Mouse (Mus musculus) c-Kit-negative CD71-positive TER-119-positive erythroid progenitor cells, embryonic 14.5 days (primary cell): ENCODE results near the gene Gskip.

ENCODE experiments used
- DNase-seq: peaks from one replicate; pipeline ENCODE4 v3.0.0-alpha.2; 2013; ENCODE audit warnings: low read depth, low spot score

Gskip gene

DNA sequence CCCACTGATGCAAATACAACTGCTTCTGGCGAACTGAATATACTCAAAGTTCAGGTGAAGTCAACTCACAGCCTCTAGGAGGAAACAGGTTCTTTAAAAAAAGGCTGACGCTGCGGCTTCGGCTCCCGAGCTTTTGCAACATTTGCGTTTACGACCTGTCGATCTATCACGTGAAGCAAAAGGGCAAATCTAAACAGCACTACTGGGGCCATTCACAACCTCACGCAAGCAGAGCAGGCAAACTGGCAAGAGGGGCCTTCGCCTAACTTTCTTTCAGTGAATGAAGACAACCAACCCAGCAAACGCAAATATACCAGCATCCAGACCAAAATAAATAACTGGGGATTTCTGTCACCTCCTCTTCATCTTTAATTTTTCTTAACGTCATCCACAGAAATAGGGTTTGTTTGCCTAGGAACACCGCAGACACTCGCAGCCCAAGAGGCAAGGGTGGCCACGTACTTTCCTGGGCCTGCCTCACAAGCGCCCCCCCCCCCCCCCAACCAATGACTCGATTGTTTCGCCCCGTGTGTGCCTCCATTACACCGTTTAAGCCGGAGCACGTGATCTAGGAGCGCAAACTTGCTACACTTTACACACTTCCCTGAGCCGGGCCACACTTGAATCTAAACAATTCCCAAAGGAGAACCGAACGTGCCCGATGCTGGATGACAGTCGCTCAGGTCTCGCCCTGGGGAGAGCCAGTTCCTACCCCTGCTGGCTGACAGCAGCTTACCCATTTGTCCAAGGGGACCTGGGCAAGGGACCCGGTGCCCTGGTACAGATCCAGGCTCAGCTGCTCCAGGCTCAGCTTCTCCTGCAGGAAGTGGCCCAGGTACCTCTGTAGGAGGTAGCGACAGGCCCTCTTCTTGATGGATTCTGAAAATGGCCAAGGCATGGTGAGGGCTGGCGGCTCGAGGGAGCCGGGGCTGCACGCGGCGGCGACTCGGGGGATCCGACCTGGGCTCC, at the start of gene Gskip:
Gskip (plus strand) TSS at position 897 of the 969 bp plus-strand sequence.
- peak; percentile 47 for DNase-seq

DNA sequence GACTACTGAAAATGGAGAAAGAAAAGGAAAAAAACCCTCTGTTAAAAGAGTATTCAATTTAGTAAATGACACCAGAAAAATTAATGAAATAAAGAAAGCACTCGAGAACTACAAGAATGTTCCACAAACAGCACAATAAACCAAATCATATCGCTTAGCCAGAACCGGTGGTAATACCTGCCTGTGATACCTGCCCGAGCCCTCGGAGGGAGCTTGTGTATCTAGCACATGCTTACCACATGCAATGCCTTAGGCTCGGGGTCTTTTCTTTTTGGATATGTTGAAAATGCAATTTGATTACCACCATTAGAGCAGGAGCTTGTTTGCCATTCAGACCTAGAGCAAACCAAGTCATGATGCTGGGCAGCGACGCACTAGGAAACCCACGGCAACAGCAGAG, 48.1 kb upstream of the Gskip start:
- DNase-seq: no peak

DNA sequence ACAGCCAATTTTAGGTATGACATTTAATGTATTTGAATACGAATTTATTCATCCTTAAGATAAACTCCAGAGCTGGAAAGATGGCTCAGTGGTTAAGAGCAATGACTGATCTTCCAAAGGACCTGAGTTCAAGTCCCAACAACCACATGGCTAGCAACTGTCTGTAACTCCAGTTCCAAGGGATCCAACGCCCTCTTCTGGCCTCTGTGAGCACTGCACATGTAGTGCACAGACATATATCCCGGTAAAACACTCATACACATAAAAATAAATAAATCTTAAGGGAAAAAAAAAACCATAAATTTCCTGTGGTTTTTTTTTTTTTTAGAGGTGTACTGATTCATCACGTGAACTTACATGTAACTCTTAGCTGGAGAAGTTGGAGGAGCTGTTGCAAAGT, 47.1 kb upstream of the Gskip start:
- no peak for DNase-seq

DNA sequence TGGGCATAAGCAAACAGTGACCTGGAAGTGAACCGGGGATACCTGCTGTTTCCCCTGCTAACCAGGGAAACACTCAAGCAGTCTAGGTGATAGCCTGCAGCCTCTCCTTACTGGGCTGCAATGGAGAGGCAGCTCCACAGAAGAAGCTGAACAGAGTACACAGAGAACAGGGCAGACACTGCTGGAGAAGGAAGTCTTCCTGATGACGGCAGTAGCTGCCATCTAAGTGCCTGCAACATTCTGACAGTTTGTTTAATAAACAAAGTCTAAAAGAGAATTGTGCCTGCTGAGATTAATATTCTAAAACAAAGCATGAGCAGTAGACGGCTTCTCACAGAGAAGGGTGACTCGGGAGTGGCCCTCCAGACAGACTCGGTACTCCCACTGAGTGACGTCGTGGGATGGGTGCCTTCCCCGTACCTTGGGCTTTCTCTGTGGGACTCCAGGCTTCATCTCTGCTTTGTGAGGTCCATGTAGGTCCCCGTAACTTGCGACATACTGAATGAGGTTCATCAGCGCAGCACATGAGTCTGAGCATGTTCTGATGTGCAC, 41.8 kb upstream of the Gskip start:
- DNase-seq: no peak

DNA sequence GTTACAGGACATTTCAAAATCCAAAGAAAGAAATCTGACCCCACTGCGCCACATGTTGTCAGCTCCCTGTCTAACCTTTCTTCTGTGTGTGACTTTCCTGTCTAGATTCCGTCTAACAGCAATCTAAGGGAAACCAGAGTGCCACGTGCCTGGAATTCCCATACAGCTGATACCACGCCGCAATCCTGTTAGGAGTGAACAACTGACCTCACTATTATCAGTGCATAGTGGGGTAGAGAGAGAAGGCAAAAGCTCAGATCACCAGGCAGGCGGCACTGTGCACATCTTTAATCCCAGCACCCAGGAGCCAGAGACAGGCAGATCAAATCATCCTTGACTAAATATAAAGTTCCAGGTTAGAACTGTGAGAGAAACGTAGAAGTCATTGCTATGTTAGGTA, 28.8 kb upstream of the Gskip start:
- no peak for DNase-seq

DNA sequence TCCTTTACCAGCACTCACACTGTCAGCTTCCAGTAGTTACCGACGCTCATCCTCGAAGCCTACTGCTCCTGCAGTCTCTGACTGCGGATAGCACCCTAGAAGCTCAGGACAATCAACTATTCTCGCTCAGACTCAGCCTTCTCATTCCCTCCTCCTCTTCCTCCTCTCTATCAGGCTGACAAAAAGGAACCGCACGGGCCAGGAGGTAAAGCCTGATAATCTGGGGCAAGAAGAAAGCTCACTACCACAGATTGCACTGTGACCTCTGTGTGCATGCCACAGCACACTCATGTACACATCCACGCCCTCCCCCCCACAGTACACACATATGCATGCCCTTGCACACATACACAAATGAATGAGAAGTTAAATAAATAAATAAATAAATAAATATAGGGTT, 8.4 kb upstream of the Gskip start:
- no peak for DNase-seq

DNA sequence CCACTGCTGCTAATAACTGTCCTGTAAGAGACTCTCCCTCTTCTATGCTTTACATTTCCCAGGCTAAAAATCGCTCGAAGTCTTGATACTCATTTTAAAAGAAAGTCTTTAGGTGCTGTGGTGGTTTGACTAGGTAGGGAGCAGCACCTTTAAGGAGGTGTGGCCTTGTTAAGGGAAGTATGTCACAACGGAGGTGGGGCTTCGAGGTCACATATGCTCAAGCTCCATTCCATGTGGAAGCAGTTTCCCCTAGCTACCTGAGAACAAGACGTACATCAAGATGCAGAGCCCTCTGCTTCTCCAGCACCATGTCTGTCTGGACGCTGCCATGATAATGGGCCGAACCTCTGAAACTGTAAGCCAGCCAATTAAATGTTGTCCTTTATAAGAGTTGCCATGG, 6.4 kb upstream of the Gskip start:
- DNase-seq: no peak

DNA sequence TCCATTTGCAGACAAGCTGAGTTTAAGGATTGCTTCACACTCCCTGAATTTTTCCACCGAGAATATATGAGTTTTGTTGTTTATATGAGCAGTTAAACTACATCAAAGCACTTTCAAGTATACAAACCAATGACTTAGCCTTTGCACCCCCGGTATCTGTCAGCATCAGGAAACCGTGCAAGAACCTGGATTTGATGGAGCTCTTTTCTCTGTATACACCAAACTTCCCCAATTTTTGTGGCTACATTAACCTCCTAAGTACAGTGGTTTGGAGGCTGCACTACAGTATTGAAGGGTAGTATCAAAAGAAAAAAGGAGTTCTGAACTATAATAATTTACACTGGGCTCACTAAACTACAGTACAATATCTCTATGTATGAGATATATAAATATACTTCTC, 5.9 kb upstream of the Gskip start:
- DNase-seq: no peak

DNA sequence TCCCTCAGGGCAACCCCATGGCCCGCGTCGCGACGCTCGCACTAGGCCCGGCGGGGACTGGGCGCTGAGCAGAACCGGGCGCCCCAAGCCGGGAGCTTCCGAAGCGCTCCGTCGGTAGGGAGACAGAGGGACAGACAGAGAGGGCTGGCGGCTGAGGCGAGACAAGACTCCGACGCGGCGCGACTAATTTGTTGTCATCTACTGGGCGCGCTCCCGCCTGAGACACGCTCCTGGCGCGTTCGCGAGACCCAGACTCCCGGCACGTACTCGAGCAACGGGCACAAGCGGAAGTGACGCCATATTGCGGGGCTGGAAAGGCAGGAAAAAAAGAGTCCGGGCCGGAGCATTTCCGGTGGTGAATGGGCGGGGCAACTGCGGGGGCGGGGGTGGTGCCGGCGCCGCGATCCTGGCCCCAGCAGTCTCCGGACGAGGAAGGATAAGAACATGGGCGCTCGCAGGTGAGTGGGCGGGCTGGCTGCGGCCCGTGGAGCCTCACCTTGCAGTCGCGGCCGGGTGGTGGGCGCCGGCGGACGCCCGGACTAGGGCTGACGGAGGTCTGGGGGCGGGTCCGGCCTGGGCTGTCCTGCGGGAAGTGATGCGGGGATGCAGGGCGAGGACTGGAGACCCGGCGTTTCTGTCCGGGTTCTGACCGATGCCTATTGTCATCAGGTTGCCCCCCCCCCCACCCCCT, 517 bp downstream of the Gskip start, which contains the start of gene Atg2b:
Atg2b (minus strand) TSS at position 211 of the 691 bp plus-strand sequence.
- peak; percentile 94 for DNase-seq

DNA sequence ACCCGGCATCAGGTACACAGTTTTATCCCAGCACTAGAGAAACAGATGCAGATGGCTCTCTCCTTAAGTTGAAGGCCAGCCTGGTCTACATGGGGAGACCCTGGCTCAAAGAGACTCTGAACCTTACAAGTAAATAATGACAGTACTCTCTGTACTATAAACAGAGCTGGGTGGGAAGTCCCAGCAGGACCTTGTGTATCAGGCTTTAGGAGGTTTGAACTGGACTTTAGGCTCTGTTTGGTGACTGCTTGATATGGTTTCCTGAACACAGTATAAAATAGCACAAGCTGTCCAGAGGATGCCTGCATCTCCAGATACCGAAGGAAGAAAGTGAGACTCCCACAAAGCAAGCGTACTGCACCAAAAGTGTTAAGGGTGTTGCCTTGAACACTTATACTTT, 2.2 kb downstream of the Gskip start:
- no peak for DNase-seq

DNA sequence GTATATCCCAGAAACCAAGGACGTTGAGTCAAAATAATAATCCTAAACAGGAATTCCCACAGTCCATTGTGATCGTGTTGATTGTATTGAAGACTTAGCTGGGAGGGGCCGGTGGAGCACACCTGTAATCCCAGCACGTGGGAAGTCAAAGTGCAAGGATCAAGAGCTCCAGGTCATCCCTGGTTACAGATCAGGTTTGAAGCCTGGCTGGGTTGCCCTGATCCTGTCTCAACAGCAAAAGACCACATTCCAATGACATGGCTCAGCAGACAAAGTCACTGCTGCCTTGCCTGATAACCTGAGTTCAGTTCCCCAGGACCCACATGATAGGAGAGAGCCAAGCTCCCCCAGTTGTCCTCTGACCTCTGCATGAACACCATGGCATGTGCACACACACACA, 2.8 kb downstream of the Gskip start:
- DNase-seq: no peak

DNA sequence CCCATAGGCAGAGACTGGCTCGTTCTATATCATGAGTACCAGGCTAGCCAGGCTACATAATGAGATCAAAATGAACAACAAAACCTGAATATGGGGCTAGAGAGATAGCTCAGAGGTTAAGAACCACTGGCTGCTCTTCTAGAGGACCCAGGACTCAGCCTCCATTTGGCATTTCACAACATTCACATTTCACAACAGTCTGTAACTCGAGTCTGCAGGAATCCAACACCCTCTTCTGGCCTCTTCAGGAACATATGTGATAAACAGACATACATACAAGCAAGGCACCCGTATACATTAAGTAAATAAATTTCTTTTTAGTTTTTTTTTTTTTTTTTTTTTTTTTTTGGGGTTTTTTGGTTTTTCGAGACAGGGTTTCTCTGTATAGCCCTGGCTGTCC, 3.9 kb downstream of the Gskip start:
- DNase-seq: no peak

DNA sequence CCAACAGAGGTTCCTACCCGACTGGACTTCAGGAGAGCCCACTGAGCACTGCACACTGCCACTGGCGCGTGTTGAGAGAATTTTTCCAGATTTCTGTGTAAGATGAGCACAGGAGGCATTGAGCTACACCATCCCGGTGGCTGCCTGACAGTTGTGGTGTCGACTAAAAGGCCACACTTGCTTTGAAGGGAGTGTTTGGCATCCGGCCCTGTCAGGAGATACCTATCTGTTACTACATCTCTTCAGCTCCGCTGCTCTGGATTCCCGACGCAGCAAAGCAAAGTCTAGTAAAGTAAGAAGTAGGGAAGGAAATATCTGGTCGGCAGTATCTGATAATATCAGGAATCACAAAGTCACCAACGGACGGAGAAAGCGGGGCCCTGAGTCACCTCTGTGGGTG, 4.8 kb downstream of the Gskip start:
- no peak for DNase-seq

DNA sequence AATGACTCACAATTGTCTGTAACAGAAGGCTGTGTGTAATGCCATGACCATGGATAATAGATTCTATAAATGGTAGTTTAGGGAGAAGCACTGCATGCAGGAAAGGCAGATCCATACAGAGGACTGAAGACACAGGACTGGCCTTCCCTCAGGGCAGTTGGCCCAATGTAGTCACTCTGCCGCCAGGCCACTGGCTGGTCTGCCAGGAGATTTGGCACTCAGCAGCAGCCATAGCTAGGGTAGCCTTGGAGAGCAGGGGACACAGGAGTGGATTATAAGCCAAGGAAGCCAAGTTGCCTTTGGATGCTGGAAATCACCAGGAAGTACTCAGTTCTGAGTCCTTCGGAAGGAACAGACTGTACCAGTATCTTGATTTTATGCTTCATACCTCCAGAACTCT, 9.4 kb downstream of the Gskip start:
- no peak for DNase-seq

DNA sequence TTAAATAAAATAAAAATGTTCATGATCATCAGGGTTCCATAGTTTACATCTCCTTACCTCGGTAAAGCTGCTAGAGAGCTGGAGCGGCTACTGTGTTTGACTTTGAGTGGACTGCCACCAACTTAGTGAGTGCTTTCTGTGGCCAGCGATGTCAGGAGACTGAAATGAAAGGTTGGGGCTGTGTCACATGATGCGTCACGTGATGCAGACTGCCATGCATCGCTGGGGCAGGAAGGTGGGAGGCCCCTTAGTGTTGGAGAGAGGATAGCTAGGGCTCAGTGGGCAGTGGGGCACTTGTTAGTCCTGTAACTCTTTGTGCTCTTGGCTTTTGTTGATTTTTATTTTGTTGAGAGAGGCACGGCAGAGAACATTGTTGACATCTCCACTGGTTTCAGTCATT, 11.2 kb downstream of the Gskip start:
- DNase-seq: no peak

DNA sequence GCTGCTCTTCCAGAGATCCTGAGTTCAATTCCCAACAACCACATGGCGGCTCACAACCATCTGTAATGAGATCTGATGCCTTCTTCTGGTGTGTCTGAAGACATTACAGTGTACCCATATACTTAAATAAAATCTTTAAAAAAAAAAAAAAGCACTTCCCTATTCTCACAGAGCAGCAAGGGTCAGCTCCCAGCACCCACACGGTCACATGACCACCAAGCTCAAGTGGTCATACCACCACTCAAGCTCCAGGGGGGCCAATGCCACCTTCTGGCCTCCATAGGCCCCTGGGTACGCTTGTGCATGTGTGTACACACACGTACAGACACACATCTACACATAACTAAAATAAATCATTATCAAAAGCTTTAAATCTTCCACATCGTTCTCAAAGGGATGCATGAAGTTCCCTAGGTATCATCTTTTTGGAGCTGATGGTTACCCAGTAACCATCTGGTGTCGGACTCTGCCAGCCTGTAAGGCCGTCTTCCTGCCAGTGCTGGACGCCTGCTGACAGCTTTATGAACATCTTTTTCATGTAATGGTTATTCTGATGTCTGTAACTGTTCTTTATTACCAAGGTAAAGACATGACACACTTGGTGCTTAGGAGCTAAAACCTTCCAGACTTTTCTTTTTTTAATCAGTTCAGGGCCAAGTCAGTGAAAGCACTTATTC, 12.6 kb downstream of the Gskip start:
- DNase-seq: no peak

DNA sequence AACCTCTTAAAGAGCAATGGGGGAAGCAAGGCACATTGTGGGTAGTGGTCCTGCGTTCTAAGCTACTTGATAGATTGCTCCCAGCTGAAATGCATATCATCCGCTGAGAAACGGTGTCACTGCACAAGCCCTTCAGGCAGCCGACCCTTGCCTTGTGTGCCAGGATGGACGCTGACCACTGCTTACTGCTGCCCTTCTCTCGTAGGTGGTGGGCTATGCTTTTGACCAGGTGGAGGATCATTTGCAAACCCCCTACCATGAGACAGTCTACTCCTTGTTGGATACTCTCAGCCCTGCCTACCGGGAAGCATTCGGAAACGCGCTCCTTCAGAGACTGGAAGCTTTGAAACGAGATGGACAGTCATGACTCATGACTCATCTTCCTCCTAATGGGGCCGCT, 15.8 kb downstream of the Gskip start:
- no peak for DNase-seq

DNA sequence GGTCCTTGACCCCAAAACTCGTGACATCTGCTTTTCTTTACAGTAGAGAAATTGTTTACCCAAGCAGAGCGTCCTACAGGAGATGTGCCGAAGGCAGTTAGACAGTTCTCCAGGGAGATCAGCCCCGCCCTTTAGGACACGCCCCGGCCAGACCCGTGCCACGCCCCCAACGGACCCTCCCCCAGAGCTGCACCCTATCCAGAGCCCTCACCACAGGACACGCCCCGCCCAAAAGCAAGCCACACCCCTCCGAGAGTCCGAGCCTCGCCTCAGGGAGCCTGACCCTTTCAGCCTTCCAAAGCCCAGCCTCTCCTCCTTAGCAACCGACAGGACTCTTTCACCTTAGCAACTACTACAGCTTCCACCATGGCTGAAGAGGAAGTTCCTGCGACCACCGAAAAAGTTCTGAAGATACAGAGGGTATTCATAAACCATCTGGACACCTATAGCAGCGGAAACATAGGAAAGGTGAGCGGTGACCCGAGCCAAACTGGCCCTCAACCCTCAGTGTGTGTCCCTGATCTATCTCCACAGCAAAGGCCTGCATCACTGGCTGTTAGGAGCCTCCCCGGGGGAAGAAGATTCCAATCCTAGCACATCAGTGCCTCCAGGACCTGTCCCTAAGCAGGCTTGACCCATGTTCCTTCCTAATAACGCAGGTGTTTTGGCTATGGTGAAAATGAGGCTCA, 21.3 kb downstream of the Gskip start, which contains the start of gene Ak7:
Ak7 (plus strand) TSS at position 178 of the 689 bp plus-strand sequence.
- peak; percentile 68 for DNase-seq

DNA sequence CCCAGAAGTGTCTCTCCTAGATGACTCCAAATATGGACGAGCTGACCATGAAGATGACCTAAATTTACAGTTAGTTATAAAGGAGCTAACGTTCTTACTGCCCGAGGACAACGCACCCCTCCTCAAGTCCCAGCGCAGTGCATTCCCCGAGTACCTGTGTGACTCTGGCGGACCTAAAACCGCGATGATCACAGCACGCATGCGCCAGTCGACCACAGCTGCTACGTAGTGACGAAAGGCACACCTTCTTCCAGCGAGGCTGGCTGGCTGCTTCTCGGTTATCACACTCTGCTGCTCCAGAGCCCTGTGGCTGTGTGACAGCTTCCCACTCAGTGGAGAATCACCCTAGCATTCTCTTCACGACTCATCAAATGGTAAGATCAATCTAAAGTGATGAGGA, 34.0 kb downstream of the Gskip start:
- DNase-seq: no peak

DNA sequence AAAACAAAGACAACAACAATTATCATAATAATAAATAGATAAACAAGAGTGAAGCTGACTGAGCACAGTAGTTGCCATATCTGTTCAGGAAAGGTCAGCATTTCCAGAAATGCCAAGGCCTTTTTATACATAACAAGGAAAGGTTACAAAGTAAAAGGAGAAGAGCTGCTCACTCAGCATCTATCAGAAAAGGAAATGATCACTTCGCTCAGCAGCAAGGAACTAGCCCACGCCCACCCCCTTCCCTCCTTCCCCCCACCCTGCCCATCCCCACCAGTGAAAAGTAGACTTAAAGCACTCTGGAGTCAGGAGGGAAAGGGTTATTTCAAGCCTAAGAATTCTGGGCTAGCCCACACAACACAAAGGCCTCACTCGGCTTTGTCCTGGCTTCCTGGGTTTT, 35.6 kb downstream of the Gskip start:
- DNase-seq: no peak

DNA sequence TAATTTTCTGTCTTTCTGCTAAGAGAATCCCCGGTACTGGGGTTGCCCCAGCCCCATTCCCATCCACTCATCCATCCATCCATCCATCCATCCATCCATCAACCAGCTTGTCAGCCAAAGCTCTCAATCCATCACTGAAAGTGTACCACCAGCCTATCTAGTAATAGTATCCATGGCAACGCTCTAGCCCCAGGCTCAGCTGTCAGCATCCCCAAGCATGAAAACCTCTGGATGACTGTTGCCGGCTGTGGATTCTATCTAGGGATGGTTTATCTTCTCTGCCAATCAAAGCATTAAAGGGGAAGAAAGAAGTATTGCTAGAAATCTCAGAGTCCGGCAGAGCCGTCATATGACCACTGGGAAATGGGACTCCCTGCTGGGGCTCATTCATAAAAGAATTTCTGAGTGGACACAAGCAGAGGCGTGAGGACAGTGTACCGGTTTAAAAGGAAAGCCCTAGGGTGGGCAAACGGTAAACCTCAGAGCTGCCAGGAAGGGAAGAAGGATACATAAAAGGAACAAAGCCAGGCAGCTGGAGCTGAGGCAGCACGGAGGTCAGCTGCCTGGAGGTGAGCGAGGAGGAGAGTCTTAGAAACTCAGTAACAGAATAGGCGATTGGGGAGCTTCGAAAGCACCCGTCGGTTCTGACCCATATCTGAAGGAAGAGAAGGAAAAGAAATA, 37.0 kb downstream of the Gskip start:
- DNase-seq: no peak
